Mouse (Mus musculus): ENCODE measurements around the gene Mtss1l. TPM values are rescaled to one million over a fixed set of nuclear protein-coding genes. Genes with fewer than 3 reads are reported as not detected.

The Mtss1l gene
- 10 to 100 TPM; 36.2 to 39.6 TPM for total RNA-seq (2021)

GRCm38 (mm10) chr8:110720685-110721598 is at the start of gene Mtss1l:
Gene Mtss1l, plus strand, starts transcription at chr8:110721476.
- peak; percentile 85 to 88 for DNase-seq
- intact Hi-C loops (cut with DNase I) = no loop called here

GRCm38 (mm10) chr8:110672133-110672532 is 49.1 kb upstream of the Mtss1l start:
- intact Hi-C loops (cut with DNase I) = loop anchor here (5.0 kb wide), 1 partner anchor 40 kb away; no protein-coding TSS in a partner anchor
- DNase-seq = peak in 1 of 2 experiments; percentile 43

DNA sequence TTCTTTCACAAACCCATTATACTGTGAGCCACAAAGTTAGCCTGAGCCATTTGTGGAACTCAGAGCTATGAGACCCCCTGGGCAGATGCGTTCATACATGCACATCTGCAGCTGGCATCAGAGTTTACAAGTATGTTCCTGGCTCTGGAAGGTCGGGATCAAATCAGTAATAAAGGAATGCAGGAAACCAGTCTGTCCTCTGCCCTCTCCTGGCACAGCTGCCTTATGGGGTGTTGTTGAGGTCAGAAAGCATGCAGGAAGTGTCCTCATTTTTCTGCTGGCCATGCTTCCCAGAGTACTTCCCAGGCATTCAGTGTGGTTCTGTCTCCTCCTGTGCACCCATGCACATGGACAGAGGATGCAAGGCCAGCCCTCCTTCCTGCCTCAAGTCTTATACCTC is 48.1 kb upstream of the Mtss1l start:
- intact Hi-C loops (cut with DNase I) = loop anchor here (5.0 kb wide), 1 partner anchor 39 kb away; no protein-coding TSS in a partner anchor
- no peak for DNase-seq

DNA sequence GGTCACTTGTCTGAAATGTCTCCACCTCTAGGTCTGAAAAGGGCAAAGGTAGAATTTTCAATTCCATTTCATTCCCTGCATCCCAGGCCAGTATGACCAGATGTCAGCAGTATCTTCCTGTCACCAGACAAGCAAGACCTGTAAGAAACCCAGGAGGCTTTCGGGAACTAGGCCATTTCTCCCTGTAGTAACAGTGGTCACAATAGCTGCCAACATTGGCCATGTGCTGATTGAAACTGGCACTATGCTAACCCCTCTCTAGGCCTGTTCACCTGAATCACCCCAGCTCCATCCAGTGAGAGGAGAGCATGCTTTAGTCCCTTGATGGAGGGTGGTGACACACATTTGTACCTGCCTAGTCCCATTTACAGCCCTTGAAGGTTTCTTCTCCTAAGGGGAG is 46.7 kb upstream of the Mtss1l start:
- intact Hi-C loops (cut with DNase I) = loop anchor here (5.0 kb wide), 1 partner anchor 38 kb away; no protein-coding TSS in a partner anchor
- DNase-seq = no peak

- intact Hi-C loops (cut with DNase I) = no loop called here
- peak; percentile 55 to 57 for DNase-seq
Measured at GRCm38 (mm10) chr8:110676702-110677101, 44.6 kb upstream of the Mtss1l start.

DNA sequence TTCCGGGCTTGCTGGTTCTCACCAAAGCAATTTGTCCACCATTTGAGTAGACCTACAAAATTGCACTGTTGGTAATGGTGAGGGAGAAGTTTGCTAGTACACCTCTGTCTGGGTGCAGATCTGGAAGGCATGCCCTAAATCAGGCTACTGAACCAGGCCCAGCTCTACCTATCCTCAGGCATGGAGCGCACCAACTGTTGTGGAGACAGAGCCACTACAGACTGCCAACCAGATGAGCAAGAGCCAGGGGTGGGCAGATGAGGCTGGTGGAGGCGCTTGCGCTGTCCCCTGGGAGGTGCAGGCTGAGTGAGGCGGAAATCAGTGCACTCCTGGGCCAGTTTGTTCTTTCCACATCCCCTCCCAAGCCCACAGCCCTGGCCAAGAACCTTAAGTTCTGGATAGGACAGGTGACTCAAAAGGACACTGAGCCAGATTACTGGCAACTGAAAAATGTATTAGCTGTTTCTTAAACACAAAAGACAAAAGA is 44.1 kb upstream of the Mtss1l start:
- no peak for DNase-seq
- intact Hi-C loops (cut with DNase I) = no loop called here

DNA sequence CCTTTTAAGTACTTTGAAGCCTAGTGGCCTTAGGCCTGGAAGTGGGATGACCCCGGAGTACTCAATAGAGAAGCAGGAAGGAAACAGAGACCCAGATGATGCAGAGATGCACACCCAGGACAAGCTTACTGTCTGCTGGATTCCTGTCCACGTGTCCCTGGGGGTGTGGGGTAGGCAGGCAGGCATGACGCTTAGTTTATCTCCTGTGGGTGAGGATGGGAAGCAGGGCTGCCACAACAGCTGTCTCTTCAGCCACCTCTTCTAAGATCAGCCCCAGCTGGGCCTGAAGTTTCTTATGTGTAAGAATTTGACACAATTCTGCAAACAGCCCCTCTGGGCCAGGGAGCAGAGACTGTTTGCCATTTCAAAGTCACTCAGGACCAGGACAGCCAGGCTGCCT is 42.3 kb upstream of the Mtss1l start:
- DNase-seq = no peak
- intact Hi-C loops (cut with DNase I) = no loop called here

DNA sequence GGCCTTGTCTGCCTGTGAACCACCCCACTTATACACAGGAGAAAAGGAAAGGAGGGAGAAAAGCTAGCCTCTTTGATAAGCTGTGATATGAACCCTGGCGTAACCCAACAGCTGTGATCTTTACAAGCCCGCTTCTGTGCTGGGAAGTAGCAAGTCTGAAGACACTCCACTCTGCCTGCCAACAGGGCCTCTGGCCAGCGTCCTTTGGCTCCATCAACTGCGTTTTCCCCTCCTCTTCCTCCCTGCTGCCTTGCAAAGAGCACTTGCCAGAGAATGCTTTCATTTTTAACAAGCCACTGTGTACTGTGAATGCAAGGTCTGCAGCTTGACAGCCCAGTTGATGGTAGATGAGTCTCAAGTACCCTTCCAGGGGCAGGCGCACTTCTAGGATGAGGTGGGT is 33.5 kb upstream of the Mtss1l start:
- DNase-seq = peak; percentile 89 to 90
- intact Hi-C loops (cut with DNase I) = no loop called here

GRCm38 (mm10) chr8:110689961-110690360 is 31.3 kb upstream of the Mtss1l start:
- no peak for DNase-seq
- intact Hi-C loops (cut with DNase I) = no loop called here

DNA sequence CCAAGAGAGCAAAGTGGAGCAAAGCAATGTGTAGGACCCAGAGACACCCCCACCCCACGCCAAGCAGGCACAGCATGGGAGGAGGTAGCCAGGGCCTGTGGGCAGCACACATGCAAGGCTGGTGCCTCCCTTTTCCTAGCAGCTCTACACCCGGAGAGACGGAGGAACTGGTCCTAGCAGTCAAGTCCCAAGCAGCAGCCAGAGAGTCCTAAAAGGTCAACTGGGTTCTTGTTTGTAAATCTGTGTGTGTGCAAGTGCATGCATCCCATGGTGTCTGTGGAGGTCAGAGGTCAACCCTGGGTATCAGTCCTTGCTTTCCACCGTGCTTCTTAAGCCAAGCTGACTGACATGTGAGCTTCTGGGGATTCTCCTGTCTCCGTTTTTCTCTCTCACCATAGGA is 27.1 kb upstream of the Mtss1l start:
- no peak for DNase-seq
- intact Hi-C loops (cut with DNase I) = no loop called here

GRCm38 (mm10) chr8:110694826-110695225 is 26.4 kb upstream of the Mtss1l start:
- no peak for DNase-seq
- intact Hi-C loops (cut with DNase I) = no loop called here

DNA sequence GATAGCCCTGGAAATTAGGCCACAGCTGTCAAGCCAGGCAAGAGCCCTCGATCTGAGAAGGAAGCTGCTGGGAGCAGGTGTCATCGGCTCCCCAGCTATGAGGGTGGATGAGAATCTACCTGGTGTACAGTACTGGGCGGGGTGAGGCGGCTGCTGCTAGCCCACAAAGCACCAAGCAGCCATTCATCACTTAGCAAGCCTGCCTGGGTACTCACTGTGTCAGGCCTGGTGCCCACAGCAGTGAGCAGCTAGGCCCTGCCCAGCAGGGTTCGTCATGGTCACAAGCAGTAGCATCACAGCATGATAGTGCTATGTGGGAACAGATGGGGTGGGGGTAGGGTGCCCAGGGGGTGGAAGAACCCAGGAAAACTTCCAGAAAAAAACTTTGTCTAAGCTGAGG is 25.8 kb upstream of the Mtss1l start:
- intact Hi-C loops (cut with DNase I) = no loop called here

GRCm38 (mm10) chr8:110696051-110696450 is 25.2 kb upstream of the Mtss1l start:
- no peak for DNase-seq
- intact Hi-C loops (cut with DNase I) = no loop called here

More for the DNA sequence above, 25.8 kb upstream of the Mtss1l start:
- DNase-seq = no peak

DNA sequence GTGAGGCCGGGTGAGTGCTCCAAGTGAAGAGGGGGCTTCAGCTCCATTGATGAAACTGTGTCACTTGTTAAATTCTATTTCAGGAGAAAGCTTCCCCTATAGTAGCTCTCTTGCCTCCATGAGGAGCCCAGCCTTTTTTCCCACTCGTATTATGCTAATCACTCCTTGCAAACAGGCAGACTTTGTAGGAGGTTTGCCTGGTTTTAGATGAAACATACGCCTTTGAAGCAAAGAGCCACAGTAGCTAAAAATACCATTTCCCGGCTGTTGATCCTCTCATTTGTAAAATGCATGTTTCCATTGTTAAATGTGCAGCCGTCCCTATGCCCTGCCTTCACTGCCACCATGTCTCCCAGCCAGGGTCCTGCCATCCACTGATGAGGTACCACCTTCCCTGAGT is 23.7 kb upstream of the Mtss1l start:
- no peak for DNase-seq
- intact Hi-C loops (cut with DNase I) = no loop called here

DNA sequence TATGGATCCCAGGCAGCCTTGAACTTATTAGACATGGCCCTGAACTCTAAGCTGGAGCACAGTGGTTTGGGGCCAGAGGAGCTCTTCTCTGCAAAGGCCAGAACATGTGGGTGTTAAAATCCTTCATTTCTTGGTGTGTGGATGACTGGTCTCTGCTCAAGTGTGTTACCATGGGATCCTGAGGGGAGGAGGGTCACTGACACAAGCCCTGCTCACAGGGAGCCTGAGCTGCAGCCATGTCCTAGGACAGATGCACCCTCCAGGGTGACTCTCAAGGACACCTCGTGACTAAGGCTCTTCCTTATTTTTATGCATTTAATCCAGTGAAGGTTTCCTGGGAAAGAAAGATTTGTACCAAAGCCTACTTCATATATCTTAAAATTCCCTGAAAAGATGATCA is 23.2 kb upstream of the Mtss1l start:
- intact Hi-C loops (cut with DNase I) = no loop called here
- DNase-seq = no peak

DNA sequence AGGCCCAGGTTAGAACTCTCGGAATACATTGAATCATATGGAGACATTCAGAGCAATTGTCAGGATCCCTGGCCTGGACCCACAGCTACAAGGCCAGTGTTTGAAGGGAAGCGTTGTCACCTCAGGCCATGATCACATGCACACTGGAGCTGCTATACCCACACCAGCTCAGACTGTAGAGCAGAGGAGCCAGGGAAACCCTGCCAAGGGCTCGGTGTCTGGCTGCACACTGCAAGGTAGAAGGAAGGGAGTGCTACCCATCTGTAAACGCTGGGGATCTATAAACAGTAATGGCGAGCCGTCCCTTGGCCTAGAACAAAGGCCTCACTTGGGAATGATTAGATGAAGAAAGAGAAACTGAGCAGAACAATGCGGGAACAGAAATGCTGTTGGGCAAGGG is 21.8 kb upstream of the Mtss1l start:
- intact Hi-C loops (cut with DNase I) = no loop called here
- no peak for DNase-seq

DNA sequence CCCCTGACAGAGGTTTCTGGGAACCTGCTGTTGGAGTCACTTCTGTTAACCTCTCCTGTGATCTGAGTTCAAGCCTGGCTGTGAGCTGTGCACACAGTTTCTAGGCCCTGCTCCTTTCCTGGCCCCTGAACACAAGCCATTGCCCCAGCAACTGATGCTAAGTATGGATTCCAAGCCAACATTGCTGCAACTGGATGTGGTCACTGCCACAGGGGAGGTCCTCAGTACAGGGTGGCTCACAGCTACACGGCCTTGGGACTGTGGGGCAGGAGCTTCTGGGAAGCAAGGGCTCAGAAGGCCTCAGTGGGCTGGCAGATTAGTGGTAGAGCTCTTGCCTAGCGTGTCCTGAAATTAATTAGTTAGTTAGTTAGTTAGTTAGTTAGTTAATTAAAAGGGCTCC is 20.7 kb upstream of the Mtss1l start:
- intact Hi-C loops (cut with DNase I) = no loop called here
- DNase-seq = no peak

GRCm38 (mm10) chr8:110702636-110703459 is 18.4 kb upstream of the Mtss1l start:
- peak; percentile 66 to 69 for DNase-seq

GRCm38 (mm10) chr8:110703460-110704061 is 17.7 kb upstream of the Mtss1l start:
- peak; percentile 39 to 45 for DNase-seq
- intact Hi-C loops (cut with DNase I) = no loop called here

More at GRCm38 (mm10) chr8:110702636-110703459, 18.4 kb upstream of the Mtss1l start:
- intact Hi-C loops (cut with DNase I) = no loop called here

- DNase-seq = no peak
- intact Hi-C loops (cut with DNase I) = no loop called here
Measured at GRCm38 (mm10) chr8:110704103-110704502, 17.2 kb upstream of the Mtss1l start.

All from heart, postnatal 10 days (tissue).